Mouse (Mus musculus) hindbrain, embryonic 16.5 days (tissue): ENCODE measurements around the gene Epor. TPM values are rescaled to one million over a fixed set of nuclear protein-coding genes. Genes with fewer than 3 reads are reported as not detected.

ENCODE experiments used
- ATAC-seq: fragments of 200-750 bp; cut with Nextera tagmentation; 2 replicates; pipeline ENCODE4 v1.8.0; 2017; ENCODE audit warnings: moderate TSS enrichment, moderate library complexity
- H3K27ac ChIP-seq: fragments of 300-500 bp; sonication (generic); 2 replicates; pipeline ENCODE4 v1.5.1; 2014; ENCODE audit warnings: low read depth, mild to moderate bottlenecking, control low read depth, low read length, moderate library complexity
- H3K27me3 ChIP-seq: fragments of 300-500 bp; sonication (generic); replicated peaks from 2 replicates; pipeline ENCODE4 v1.6.1; 2014; ENCODE audit warnings: low read length; ENCODE audit not compliant: control insufficient read depth, insufficient read depth
- H3K36me3 ChIP-seq: fragments of 300-500 bp; sonication (generic); 2 replicates; pipeline ENCODE4 v1.6.1; 2014; ENCODE audit warnings: mild to moderate bottlenecking, low read length, moderate library complexity, mixed read lengths; ENCODE audit not compliant: control insufficient read depth, insufficient read depth
- H3K4me1 ChIP-seq: fragments of 300-500 bp; sonication (generic); 2 replicates; pipeline ENCODE4 v1.6.1; 2014; ENCODE audit warnings: low read depth, low read length; ENCODE audit not compliant: control insufficient read depth, insufficient read depth
- H3K4me2 ChIP-seq: fragments of 300-500 bp; sonication (generic); 2 replicates; pipeline ENCODE4 v1.6.1; 2014; ENCODE audit warnings: mild to moderate bottlenecking, low read length, control low read depth, moderate library complexity
- H3K4me3 ChIP-seq: fragments of 300-500 bp; sonication (generic); 2 replicates; pipeline ENCODE4 v1.5.1; 2014; ENCODE audit warnings: mild to moderate bottlenecking, low read length, control low read depth, moderate library complexity
- H3K9ac ChIP-seq: fragments of 300-500 bp; sonication (generic); 2 replicates; pipeline ENCODE4 v1.6.1; 2014; ENCODE audit warnings: low read depth, mild to moderate bottlenecking, control low read depth, low read length, moderate library complexity
- H3K9me3 ChIP-seq: fragments of 300-500 bp; sonication (generic); 2 replicates; pipeline ENCODE4 v1.6.1; 2014; ENCODE audit warnings: mild to moderate bottlenecking, low read length, moderate library complexity; ENCODE audit not compliant: control insufficient read depth
- WGBS: fragments of 180-500 bp; shearing (Covaris S2); extraction: QIAGEN DNeasy Blood & Tissue Kit; methylation state at CpG from one replicate; pipeline ENCODE4 v1.1.7; 2014; 5-methylcytosine and 5-hydroxymethylcytosine counted together
- polyA plus RNA-seq: library from polyadenylated mRNA; unstranded; fragments of >200 nt; fragmentation: Nextera tagmentation; extraction: Ambion mirVana; gene quantifications from 2 replicates; pipeline ENCODE4 v1.2.1, GENCODE M21; 2015

Gene Epor
- polyA plus RNA-seq, 1 experiment from 2014 or later: 1.2 TPM

GRCm38 (mm10) chr9:21958372-21958771, 4.9 kb downstream of the Epor start:
- H3K27ac ChIP-seq: no peak overlapping the region
- no peaks in the 10 kb centered on the region for H3K36me3 ChIP-seq
- peaks cover 21% of the 10 kb centered on the region for H3K4me1 ChIP-seq
- no peaks in the 10 kb centered on the region for H3K9me3 ChIP-seq
- H3K9ac ChIP-seq: no peak overlapping the region
- H3K4me3 ChIP-seq: no peak overlapping the region
- WGBS: 93% methylated on average over 5 of the region's 5 CpGs
- no peak overlapping the region for H3K4me2 ChIP-seq
- no peak for ATAC-seq
- peaks cover 32% of the 10 kb centered on the region for H3K27me3 ChIP-seq

- H3K36me3 ChIP-seq: no peaks in the 10 kb centered on the region
These were observed 7.6 kb downstream of the Epor start, which contains the start of gene Swsap1 for GRCm38 (mm10) chr9:21955570-21956281. Gene Swsap1 (plus strand): TSS chr9:21955755.

DNA sequence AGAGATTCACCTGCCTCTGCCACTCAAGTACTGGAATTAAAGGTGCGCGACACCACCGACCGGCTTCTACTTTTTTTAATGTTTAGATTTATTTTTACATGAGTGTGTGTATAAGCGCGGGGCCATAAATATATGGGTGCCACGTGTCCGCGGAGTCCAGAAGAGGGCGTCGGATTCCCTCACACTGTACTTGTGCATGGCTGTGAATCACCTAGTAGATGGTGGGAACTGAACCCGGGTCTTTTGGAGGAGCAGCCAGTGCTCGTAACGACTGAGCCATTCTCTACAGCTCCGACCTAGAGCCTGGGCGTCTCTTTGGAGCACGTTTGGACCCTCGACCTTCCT, 8.1 kb downstream of the Epor start:
- H3K9me3 ChIP-seq: no peaks in the 10 kb centered on the region
- 3% methylated on average over 18 of the region's 18 CpGs for WGBS
- peak overlapping the region; percentile 53 for H3K9ac ChIP-seq
- H3K27me3 ChIP-seq: peaks cover 12% of the 10 kb centered on the region
- H3K36me3 ChIP-seq: no peaks in the 10 kb centered on the region
- peak; percentile 63 for ATAC-seq
- H3K27ac ChIP-seq: peak overlapping the region; percentile 97
- peak overlapping the region; percentile 69 for H3K4me3 ChIP-seq
- peak overlapping the region; percentile 60 for H3K4me2 ChIP-seq
- H3K4me1 ChIP-seq: peaks cover 8% of the 10 kb centered on the region

More at GRCm38 (mm10) chr9:21955570-21956281, 7.6 kb downstream of the Epor start, which contains the start of gene Swsap1:
- Histone ChIP-seq H3K4me3 (peak within 1 kb of the TSS; percentile 69), H3K9ac (peak within 1 kb of the TSS; percentile 82), H3K4me1 (peaks cover 10% of the 10 kb centered on the region), H3K9me3 (no peaks in the 10 kb centered on the region), H3K27ac (peak within 1 kb of the TSS; percentile 97), H3K4me2 (peak within 1 kb of the TSS; percentile 63), H3K27me3 (peaks cover 17% of the 10 kb centered on the region)
- WGBS: under 1% methylated on average over 52 of the region's 54 CpGs
- ATAC-seq: peak; percentile 98

GRCm38 (mm10) chr9:21954635-21955034, 8.7 kb downstream of the Epor start:
- H3K4me2 ChIP-seq: no peak overlapping the region

GRCm38 (mm10) chr9:21953600-21953999, 9.7 kb downstream of the Epor start:
- no peak overlapping the region for H3K4me2 ChIP-seq
- H3K4me3 ChIP-seq: no peak overlapping the region
- WGBS: 10% methylated on average over 3 of the region's 3 CpGs
- no peak for ATAC-seq
- H3K27me3 ChIP-seq: no peaks in the 10 kb centered on the region
- no peak overlapping the region for H3K9ac ChIP-seq
- H3K9me3 ChIP-seq: no peaks in the 10 kb centered on the region
- H3K36me3 ChIP-seq: no peaks in the 10 kb centered on the region
- H3K27ac ChIP-seq: peak overlapping the region; percentile 23; the same call in 1 of the 2 replicates
- peaks cover 8% of the 10 kb centered on the region for H3K4me1 ChIP-seq

More at GRCm38 (mm10) chr9:21954635-21955034, 8.7 kb downstream of the Epor start:
- WGBS: 83% methylated on average over 3 of the region's 3 CpGs
- no peak overlapping the region for H3K9ac ChIP-seq
- H3K4me3 ChIP-seq: no peak overlapping the region
- ATAC-seq: no peak
- H3K36me3 ChIP-seq: no peaks in the 10 kb centered on the region
- H3K4me1 ChIP-seq: peaks cover 8% of the 10 kb centered on the region
- no peak overlapping the region for H3K27ac ChIP-seq
- H3K27me3 ChIP-seq: peaks cover 8% of the 10 kb centered on the region
- no peaks in the 10 kb centered on the region for H3K9me3 ChIP-seq

DNA sequence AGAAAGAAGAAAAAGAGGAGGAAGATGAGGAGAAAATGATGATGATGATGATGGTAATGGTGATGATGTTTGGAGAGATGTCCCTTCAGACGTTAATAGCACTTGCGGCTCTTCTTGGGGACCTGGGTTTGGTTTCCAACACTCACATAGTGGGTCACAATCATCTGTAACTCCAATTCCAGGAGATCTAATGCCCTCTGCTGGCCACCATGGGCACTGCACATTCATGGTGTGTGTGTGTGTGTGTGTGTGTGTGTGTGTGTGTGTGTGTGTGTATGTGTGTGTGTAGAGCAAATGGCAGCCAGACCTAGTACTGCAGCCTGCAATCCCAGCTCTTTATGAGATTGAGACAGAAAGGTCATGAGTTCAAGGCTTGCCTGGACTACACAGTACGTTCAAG, 11.3 kb downstream of the Epor start:
- no peak for ATAC-seq
- no peak overlapping the region for H3K4me3 ChIP-seq
- H3K9me3 ChIP-seq: no peaks in the 10 kb centered on the region
- H3K4me2 ChIP-seq: no peak overlapping the region
- WGBS: 85% methylated on average over 3 of the region's 3 CpGs
- H3K9ac ChIP-seq: no peak overlapping the region
- H3K27me3 ChIP-seq: no peaks in the 10 kb centered on the region
- peaks cover 8% of the 10 kb centered on the region; the same call in 1 of the 2 replicates for H3K36me3 ChIP-seq
- peaks cover 8% of the 10 kb centered on the region for H3K4me1 ChIP-seq
- H3K27ac ChIP-seq: no peak overlapping the region

- 21% methylated on average over 11 of the region's 11 CpGs for WGBS
- Histone ChIP-seq H3K36me3 (peaks cover 13% of the 10 kb centered on the region; the same call in 1 of the 2 replicates), H3K27ac (no peak overlapping the region), H3K9ac (no peak overlapping the region), H3K27me3 (no peaks in the 10 kb centered on the region), H3K4me3 (no peak overlapping the region), H3K4me1 (peaks cover 3% of the 10 kb centered on the region; the same call in 1 of the 2 replicates), H3K4me2 (no peak overlapping the region), H3K9me3 (no peaks in the 10 kb centered on the region)
- ATAC-seq: no peak
These were observed 13.0 kb downstream of the Epor start for GRCm38 (mm10) chr9:21950322-21950721.

DNA sequence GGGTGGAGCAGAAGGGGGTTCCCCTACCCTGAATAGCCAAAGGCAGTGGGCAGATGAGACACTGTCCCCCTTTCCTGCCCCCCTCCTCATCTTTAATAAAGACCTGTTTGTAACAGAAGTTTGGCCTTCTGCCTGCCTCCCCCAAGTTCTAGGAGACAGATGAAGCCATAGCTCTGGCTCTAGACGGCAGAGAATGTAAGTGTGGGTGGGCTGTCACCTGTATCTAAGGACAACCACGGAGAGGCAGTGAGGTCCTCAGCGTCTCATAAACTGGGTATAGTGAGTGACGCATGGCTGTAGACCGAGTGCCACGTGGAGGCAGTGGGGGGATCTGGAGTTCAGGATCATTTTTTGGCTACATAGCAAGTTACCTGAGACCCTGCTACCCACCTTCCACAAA, 14.5 kb downstream of the Epor start:
- no peak for ATAC-seq
- no peak overlapping the region for H3K4me2 ChIP-seq
- peaks cover 13% of the 10 kb centered on the region; the same call in 1 of the 2 replicates for H3K36me3 ChIP-seq
- no peak overlapping the region for H3K4me3 ChIP-seq
- no peaks in the 10 kb centered on the region for H3K9me3 ChIP-seq
- H3K9ac ChIP-seq: no peak overlapping the region
- WGBS: 66% methylated on average over 6 of the region's 6 CpGs
- H3K4me1 ChIP-seq: no peaks in the 10 kb centered on the region
- H3K27ac ChIP-seq: no peak overlapping the region
- no peaks in the 10 kb centered on the region for H3K27me3 ChIP-seq

DNA sequence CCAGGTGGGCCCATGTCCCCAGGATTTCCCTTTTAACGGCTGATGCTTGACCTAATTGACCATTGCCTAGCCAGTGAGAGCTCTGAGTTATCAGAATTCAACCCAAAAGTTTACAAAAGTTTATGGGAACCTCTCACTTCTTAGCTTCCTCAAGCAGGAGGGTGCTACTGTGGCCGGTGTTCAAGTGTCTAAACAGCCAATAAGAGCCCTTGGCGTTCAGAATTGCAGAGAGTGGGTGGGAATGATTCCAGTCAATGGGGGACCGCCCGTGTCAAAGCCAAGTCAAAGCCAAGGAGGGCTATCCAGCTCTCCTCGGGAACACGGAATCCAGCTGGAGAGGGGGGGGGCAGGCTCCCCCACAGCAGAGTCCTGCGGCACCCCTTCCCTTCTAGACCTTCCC, 15.2 kb downstream of the Epor start:
- H3K4me3 ChIP-seq: no peak overlapping the region
- H3K9me3 ChIP-seq: no peaks in the 10 kb centered on the region
- peaks cover 13% of the 10 kb centered on the region; the same call in 1 of the 2 replicates for H3K36me3 ChIP-seq
- no peak overlapping the region for H3K9ac ChIP-seq
- 52% methylated on average over 8 of the region's 8 CpGs for WGBS
- no peaks in the 10 kb centered on the region for H3K27me3 ChIP-seq
- H3K4me1 ChIP-seq: no peaks in the 10 kb centered on the region
- H3K4me2 ChIP-seq: no peak overlapping the region
- no peak overlapping the region for H3K27ac ChIP-seq
- no peak for ATAC-seq
